Mouse (Mus musculus) bone marrow, adult 2 months (tissue): ENCODE results near the gene Ltb4r2.

Source experiments
- CTCF ChIP-seq: fragments of 200-500 bp; IDR thresholded peaks from 2 replicates; pipeline ENCODE4 v1.5.1; 2011; ENCODE audit warnings: low read length, control low read depth; ENCODE audit not compliant: control insufficient read depth, insufficient read depth
- POLR2A ChIP-seq: fragments of 200-500 bp; IDR thresholded peaks from 2 replicates; pipeline ENCODE4 v1.6.1; 2011; ENCODE audit warnings: low read depth, mild to moderate bottlenecking, control low read depth, low read length, borderline replicate concordance; ENCODE audit not compliant: control insufficient read depth

DNA sequence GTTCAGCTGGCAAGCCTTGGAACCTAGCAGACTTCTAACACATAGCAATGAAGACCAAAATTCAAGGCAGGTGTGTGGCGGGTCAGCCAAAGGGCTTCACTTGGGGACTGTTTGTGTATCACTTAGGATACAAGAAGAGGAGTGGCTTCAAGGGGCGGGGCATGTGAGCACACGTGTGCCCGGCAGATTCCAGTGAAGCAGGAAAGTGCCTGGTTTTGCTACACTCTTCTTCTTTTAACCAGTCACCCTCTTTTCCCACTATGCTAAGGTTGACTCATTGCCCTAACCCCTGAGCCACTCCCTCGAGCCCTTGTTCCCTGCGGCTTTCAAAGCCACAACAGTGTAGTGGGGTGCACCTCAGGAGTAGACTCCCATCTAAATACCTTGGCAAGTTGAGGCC is 46.3 kb upstream of the Ltb4r2 start:
- TF ChIP-seq CTCF: no peak
- no peak for TF ChIP-seq POLR2A
